Mouse (Mus musculus): ENCODE results near the gene Il12rb1.

DNA sequence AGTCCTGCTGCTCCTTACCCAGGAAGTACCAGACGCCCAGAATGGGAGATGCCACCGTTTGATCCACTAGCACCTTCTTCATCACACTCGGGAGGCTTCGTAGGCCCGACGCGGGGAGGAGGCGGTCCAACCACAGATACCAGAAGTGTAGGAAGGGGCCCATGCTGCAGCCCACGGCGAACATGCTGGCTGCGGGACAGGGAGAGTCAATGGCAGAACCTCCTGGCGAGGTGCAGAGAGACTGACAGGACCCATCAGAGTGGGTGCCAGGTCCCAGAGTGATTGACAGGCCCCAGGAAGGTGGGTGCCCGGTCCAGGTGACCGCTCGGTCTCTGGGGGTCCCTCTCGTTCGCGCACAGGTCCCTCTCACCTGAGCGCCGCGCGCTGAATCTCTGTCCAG, 47.9 kb upstream of the Il12rb1 start:
- TF ChIP-seq CTCF (conservative IDR thresholded peaks at IDR 0.05; ENCODE audit: low read length) (no peak), NANOG (IDR thresholded peaks at IDR 0.05; ENCODE audit: borderline replicate concordance, low read length) (no peak)

Data from E14TG2a.4 (cell line).